Mouse (Mus musculus) naive thymus-derived CD4-positive, alpha-beta T cell, adult 2 months (primary cell): Measurements from ENCODE around the gene Sim1.
A peak's percentile ranks its signal among the peaks of the same experiment; 100 is the strongest.

Experiments
- DNase-seq: peaks from one replicate; pipeline ENCODE4 v3.0.0-alpha.2; 2011; ENCODE audit warnings: low read depth

Gene Sim1

DNA sequence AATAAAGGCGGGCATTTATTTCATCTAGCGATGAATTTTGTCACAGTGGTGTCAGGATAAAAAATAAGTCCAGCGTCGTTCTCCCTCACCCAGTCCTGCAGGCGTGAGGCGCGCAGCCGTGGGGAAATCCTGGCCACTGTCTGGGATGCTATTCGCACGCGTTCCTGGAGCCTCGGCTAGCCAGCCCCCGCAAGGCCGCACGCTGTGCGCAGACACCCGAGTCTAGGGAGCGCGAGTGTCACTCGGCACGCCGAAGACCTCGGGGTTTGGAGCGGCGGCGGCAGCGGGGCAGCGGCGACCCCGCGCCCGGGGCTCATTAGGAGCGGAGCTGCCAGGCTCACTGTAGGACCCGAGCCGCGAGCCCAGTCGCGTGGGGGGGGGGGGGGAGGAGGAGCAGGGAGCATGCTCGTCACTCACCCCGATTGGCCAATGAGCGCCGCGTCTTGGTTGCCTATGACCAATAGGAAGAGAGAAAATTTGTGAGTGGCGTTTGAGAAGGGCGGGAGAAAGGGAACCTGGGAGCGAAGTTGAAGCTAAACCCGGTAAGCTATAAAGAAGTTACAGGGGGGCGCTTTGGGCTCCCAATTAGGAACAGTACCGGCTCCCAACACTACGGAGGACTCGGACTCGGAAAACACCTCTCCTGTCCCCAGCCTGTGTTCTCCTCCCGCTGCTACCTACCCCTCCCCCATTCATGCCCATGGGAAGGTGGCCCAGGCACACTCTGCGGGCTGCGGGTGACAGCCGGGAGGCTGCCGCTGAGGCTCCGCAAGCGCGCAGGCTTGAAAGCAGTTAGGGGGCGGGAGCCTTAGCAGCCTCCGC lies at the start of gene Sim1:
Sim1 (plus strand) TSS at position 585 of the 822 bp plus-strand sequence.
- peak; percentile 21 for DNase-seq

GRCm38 (mm10) chr10:50868202-50868601 lies 26.4 kb upstream of the Sim1 start:
- DNase-seq = no peak

- DNase-seq = no peak
Measured at GRCm38 (mm10) chr10:50876952-50877351, 17.6 kb upstream of the Sim1 start.

GRCm38 (mm10) chr10:50881476-50882069 lies 13.0 kb upstream of the Sim1 start:
- no peak for DNase-seq

DNA sequence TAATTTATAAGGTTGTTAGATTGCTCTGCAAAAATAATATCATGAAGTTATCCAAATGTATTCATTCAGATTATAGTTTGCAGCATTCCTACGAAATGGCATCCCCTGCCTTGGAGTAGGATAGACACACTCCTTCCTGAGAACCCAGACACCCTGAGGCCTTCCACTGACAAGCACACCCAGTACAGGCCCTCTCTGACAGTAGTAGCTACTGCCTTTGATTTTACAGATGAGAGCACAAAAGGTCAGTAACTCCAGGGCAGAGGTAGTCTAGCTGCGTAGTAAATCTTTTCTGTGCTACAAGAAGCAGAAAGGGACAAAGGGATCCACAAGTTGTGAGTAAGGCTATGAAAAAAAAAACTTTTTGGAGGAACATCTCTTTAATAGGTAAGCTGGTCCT lies 12.2 kb upstream of the Sim1 start:
- DNase-seq = no peak

DNA sequence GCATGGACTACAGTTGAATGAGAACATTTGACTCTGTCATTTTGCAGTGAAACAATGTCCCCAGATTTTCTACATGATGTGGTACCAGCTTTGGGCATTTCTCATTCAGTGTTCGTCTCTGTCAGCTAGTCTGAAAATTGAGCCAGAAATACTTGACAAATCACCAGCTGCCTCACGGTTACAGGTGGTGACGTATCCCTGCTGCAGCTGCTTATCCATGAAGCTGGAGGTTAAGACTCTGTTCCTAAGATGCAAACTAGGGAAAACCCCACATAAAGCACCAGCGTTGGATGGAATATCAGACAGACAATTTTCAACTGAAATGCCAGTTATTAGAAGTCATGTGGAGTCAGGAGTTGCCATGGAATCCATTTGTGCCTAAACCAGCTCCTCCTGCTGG lies 8.2 kb upstream of the Sim1 start:
- DNase-seq = no peak

- no peak for DNase-seq
Measured at GRCm38 (mm10) chr10:50890621-50891020, 3.9 kb upstream of the Sim1 start.

- DNase-seq = no peak
Measured at GRCm38 (mm10) chr10:50891876-50892711, 2.5 kb upstream of the Sim1 start.

- no peak for DNase-seq
Measured at GRCm38 (mm10) chr10:50892751-50893320, 1.7 kb upstream of the Sim1 start.

GRCm38 (mm10) chr10:50893546-50893945 lies 1.0 kb upstream of the Sim1 start:
- DNase-seq = no peak

- DNase-seq = no peak
Measured at GRCm38 (mm10) chr10:50895091-50895790, 687 bp downstream of the Sim1 start.

DNA sequence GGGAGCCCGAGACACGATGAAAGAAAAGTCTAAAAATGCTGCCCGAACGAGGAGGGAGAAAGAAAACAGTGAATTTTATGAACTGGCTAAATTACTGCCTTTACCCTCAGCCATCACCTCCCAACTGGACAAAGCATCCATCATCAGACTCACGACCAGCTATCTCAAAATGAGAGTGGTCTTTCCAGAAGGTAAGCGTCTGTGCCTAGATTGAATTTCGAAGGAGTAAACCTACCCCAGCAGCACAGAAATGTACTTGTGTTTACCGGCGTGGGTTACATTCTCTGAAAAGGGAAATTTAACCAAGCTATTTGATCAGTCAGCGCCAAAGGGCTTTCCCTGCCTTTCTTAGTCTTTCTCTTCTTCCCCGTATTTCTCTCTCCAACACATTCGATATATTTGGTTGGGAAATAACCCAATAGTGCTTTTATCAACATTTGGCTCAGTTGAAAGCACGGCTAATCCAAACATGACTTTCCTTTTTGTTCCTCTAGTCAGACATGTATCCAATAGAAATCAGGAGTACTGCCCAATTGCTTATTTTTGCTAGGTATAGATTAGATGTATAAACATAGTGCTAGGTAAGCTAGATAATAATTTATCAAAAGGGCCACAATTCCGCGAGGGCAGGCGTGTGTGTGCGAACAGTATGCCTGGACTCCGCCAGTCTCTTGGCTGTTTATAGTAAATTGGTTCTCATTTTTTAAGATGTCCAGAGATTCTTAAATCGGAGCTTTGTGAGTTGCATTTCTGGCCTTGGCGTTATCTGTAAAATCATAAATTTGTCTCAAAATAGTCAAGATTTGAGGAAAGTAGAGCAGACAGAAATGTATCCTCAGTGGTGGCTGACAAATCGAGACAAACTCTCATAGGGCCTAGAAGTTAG lies 1.6 kb downstream of the Sim1 start:
- no peak for DNase-seq

- DNase-seq = no peak
Measured at GRCm38 (mm10) chr10:50896767-50897390, 2.3 kb downstream of the Sim1 start.

GRCm38 (mm10) chr10:50897530-50898471 lies 3.2 kb downstream of the Sim1 start:
- peak; percentile 12 for DNase-seq

DNA sequence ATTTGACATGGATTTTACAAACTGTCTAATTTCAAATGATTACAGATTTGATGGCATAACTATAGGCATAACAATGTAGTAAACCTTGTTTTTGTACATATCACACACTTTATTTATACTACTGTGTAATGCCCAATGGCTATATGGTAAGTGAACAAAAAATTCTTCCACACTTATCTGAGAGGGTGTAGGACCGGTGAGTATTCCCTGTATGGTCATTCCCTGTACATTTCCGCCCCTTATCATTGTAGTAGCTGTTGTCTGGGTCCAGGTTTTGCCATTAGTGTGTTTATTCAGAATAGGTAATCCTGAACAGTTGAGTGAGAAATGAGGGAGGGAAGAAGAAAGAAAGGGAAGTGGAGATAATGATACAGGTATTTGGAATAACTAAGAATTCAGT lies 4.1 kb downstream of the Sim1 start:
- DNase-seq = no peak

GRCm38 (mm10) chr10:50899846-50900745 lies 5.5 kb downstream of the Sim1 start:
- no peak for DNase-seq

- DNase-seq = no peak
Measured at GRCm38 (mm10) chr10:50900746-50901600, 6.4 kb downstream of the Sim1 start.
